Mouse (Mus musculus) common myeloid progenitor, adult 5-6 weeks (primary cell): Measurements from ENCODE around the gene Manba. TPM values are rescaled to one million over a fixed set of nuclear protein-coding genes. Genes with fewer than 3 reads are reported as not detected.

Source experiments
- ATAC-seq: replicated peaks from 2 replicates; pipeline ENCODE4 v1.8.0; 2016; ENCODE audit warnings: low read depth, mild to moderate bottlenecking, moderate TSS enrichment, inconsistent platforms; ENCODE audit not compliant: poor library complexity, severe bottlenecking
- total RNA-seq: library from RNA; stranded (forward); fragments of 200-1000, 187-1606 nt; gene quantifications from 2 replicates; pipeline ENCODE4 v1.2.3, GENCODE M21; 2017

Manba gene
- total RNA-seq, 1 experiment from 2014 or later: 31.2 TPM

DNA sequence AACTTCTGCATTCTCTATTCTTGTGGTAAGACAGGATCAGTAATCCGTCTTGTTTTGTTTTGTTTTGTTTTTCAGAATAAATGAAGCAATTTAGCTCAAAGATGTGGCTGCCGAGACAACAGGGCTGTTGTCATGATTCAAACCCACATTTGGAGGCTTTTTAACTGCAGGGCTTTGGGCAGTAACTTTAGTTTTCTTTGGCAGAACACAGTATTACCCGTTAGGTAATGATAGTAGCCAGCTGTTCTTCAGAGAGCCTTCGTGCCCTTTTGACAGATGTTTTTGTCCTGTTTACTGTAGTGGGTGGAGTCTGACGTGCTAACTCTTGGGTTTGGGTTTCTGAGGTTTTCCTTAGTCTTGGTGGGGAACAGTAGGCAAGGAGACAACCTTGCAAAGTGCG, 87.6 kb downstream of the Manba start:
- ATAC-seq: 0 out of 2 replicates have a peak, but pooled peaks have one; percentile 23

DNA sequence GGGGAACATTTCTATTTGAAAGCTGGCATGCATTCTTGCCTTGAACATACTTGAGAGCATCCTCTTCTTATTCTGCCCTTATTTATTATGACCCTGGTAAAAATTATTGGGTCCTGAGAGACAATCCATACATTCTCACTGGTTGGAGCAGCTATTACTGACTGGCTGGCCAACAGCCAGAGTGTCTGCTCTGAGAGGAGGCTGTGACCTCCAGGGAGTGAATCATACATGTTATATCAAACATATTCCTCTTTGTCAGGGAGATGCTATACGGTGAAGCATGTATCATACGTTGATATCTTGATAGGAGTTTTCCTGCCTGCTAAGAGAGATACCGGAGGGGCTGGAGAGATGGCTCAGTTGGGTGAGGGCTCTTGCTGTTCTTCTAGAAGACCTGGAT, 89.7 kb downstream of the Manba start:
- ATAC-seq: no peak

DNA sequence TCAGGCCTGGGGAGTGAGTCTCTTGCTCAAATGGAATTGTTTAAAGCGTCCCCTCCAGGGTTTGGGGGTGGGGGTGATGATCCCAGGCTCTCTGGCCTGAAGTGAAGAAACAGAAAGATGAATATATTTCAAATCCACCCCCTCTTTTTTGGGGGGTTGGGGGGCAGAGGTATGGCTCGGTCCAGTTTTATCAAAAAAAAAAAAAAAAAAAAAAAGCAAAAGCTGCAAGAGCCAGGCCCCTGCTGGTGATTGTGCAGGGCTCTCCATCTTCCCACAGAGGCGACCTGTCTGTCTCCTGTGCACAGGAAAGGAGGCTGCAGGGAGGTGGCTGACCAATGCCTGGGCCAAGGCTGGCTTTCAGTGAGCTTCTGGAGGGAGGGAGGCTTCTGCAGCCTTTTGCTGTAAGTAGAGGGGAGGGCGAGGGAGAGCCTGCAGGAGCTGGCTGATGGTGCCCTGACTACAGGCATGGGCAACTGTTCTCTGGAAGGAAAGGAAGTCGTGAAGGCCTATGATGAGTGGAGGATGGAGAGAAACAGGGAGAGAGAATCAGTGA, 93.3 kb downstream of the Manba start:
- no peak for ATAC-seq

DNA sequence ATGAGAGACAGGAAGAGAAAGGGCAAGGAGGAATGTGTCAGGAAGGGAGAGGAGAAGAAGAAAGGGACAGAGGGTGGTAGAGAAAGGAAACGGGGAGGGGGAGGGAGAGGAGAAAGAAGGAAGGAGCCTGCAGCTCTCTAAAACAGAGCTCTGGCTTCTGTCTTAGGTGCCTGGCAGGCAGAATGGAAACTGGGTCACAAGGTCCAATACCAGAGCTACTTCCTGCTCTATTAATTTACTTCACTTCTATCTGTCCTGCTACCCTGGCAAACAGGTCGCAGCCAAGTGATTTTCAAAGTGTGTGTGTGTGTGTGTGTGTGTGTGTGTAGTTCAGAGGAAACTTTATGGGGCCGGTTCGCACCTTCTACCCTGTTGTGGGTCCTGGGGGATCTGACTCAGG, 93.8 kb downstream of the Manba start:
- peak; percentile 17; the same call in 1 of the 2 replicates for ATAC-seq

DNA sequence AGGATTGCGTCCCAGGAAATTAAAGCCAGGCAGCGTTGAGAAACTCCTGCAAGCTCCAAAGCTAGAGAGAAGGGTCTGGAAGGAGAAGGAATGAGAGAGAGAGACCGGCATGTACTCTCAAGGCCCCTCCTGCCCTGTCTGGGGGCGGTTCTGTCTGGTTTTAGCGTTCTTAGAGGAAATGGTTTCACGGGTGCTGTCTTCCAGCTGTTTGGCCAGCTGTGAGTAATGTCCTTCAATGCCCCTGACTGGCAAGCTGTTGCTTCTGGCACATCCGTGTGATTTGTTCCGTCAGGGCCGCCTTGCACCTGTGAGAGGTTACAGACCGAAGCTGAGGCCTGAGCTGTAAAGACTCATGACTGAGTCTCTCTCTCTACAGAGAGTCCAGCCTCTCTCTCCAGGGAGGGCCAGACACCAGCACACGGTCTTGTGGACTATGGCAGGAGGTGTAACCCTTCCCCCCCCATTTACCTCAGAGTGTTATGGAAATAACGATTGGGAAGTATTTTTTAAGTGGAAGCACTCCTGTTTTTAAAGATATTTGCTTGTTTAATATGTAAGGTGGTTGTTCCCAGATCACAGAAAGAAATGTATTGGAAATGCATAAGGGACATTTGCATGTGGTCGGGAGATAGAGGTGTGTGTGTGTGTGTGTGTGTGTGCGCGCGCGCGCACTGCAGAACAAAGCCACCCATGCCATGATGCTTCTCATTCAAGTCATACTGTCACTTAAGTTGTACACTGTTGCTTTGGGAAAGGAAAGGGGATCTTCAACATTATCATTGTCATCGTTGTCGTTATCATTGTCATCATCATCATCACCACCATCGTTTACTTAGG, 95.2 kb downstream of the Manba start:
- ATAC-seq: no peak

DNA sequence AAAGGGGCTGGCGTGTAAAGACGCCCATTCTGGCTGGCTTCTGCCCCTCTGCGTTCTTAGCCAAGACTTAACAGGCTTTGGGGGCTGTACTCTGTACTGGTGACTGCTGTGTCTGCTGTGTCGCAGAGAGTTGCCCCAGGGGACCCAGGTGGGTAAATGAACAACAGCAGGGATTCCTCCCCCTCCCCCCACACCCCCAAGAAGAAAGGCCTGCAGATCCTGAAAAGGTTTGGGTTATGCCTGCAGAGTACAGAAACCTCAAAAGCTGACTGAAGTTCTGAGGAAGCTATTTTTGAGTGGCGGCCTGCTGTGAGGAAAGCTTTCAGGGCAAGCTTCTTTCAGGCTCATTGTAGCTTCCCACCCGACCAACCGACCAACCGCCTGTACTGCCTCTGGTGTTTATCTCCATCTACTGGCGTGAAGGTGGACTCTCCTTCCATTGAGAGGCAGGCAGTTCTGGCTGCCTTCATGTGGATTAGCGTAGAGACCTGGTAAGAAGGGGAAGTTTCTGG, 96.3 kb downstream of the Manba start:
- peak; percentile 81 for ATAC-seq

DNA sequence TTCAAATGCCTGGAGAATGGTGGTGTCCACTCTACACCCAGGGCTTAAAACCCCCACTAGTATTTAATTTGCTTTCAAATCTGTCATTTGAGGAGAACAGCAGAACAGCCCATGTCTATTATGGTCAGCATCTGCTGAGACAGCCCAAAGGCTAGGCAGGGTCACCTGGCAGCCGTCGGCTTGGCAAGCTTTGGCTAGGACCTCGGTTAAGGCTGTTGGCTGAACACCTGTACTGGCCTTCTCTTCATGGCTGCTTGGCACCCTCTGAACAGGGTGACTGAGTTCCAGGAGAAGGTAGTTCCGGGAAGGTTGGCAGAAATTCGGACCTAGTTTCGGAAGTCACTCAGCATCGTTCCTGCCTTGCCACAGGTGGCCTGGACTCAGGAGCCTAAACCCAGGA, 96.8 kb downstream of the Manba start:
- 0 out of 2 replicates have a peak, but pooled peaks have one; percentile 5 for ATAC-seq

DNA sequence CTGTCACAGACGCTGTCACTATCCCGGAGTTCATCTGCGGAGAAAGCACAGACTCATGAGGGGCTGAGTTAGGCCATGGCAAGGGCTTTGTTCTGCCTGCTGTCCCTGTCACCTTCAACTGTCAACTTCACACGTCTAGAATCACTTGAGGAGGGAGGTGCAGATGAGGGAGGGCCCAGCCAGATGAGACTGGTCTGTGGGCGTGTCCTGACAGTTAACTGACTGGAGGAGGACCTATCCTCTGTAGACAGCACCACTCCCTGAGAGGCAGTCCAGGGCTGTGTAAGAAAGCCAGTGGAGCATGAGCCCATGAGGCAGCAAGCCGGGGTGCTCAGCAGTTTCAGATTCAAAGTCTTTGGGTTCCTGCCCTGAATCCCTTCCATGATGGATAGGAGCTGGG, 100.1 kb downstream of the Manba start:
- ATAC-seq: peak; percentile 45; the same call in 1 of the 2 replicates

DNA sequence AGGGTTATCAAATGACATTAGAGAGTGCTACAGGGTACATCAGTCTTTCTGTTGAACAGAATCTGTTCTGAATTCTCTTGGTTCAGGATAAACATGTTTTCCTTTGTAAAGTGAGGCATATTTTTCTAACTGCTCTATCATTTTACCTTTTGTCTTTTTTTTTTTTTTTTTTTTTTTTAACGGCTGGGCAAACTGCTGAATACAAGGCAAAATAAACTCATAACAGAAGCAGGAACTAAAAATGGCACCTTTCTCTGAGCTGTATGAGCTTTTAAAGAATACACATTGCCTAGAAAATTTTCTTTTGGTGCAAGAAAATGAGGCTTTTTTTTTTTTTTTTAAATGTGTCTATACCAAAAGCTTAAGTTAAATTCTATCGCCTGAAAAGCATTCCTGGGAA, 100.6 kb downstream of the Manba start:
- ATAC-seq: no peak

DNA sequence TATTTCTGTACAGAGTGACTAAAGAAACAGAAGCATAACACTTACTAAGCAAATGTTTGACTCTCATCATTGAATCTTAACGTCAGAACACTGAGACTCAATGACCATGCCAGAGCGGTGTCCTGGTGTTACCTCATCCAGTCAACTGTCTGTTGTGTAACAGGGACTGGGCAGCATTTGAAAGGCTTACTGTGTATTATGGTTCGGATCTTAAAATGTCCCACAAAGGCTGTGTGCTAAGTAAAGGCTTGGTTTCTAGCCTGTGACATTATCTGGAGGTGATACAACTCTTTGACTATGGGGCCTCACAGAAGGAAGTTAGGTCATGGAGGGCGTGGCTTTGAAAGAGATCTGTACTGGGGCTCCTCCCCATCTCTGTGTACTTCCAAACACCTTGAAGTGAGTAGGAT, 101.1 kb downstream of the Manba start:
- no peak for ATAC-seq

DNA sequence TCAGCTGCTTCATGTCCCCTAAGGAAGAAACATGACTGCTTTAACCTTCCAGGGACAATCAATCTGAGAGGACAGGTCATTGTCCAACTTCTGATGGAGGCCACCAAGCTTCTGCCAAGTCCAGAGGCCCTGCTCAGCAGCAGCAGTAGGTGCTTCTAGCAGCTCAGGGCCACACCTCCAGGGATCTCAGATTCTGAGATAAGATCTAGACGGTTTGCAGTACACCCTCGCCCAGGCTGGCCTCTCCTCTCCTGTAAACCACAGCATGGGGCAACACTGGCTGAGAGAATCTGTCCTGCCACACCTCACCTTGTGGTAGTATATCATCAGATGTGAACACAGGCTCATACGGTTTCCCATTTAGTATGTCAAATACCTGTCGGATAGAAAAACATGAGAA, 105.1 kb downstream of the Manba start:
- no peak for ATAC-seq

DNA sequence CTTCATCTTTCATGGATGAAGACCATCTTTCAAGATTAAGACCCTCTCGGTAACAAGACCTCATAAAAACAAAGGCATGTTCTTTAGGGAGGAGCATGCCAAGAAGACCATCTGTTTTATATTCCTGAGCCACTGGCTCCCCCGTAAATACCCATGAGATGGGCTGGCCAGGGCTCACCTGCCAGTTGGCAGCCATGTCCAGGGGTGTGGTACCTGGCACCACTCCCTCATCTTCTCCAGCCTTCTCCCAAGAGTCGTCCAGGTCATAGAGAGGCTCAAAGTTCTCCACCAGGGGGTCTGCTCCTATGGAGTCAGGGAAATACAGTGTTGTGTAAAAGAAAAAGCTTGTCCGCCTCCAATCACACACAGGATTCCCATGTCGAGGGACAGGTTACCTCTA, 106.0 kb downstream of the Manba start:
- no peak for ATAC-seq

DNA sequence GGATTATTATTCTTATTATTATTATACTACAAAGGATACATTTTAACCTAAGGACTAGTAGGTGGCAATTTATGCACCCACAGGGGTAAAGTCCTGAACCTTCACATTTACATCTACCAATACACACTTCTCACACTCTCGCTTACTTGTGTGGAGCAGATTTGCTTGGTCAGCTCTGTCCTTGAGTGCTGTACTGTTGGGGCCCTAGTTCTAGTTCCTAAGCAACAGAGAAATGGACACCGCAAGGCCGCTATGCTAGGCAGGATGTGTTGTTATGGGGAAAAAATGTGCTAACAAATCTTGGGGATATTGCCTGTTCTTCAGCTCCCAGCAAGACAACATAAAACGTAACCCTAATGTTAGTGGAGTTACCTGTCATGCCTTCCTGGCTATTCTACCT, 106.6 kb downstream of the Manba start:
- no peak for ATAC-seq

DNA sequence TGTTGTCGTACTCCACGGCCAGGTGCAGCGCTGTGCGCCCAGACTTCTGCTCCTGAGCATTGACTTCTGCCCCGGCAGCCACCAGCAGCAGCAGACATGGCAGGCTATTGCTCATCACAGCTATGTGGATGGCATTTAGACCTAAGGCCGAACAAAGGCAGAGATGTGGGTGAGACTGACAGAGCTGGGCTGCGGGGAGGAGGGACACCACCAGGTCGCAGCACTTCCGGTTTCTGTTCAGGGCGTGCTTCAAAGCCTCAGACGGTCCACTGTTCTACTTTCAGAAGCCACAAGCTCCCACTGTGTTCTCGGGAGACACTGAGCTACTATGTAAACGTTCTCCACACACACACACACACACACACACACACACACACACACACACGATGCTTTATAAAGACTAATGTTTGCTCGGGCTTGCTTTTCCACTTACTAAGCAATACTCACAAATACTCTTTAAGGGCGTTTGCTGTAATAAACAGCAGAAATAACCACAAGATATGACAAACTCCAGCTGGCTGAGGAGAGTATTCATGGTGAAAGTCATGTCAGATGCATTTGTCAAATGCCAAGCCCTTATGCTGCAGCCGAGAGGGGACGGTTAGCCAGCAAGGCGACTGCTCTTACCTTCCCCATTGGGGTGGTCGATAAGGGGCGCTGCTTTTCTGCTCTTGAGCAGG, 109.0 kb downstream of the Manba start:
- ATAC-seq: peak; percentile 67

DNA sequence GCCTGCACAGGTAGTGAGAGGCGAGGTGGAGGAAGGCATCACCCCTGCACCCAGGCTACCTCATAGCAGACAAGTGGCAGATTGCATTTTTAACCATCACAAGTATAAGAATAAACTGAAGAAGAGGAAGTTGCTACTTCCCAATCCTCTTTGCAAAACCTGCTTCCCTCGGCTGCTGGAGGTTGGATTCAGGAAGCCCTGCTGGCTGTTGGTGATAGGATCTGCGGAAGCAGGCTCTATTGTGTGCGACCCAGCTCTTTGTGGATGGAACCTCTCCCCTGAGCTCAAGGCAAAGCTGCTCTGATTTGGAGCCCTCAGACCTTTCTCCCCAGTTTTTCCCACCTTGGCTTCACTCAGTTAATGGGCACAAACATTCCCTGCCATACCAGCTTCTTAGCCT, 111.6 kb downstream of the Manba start:
- ATAC-seq: peak; percentile 84

DNA sequence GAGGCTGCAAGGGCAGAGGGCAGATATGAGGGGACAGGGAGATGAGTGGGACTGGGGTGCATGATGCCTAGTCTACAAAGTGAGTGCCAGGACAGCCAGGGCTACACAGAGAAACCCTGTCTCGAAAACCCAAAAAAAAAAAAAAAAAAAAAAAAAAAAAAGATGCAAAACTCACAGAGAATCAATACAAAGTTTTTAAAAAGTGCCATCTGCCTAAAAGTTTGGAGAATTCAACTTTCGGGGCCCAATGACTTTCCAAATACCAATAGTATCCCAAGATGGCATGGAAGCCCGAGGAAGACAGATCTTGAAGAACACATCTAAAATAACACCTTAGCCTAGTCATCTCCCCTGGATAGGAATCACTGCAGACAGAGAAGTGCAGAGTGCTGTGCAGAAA, 112.9 kb downstream of the Manba start:
- ATAC-seq: no peak

DNA sequence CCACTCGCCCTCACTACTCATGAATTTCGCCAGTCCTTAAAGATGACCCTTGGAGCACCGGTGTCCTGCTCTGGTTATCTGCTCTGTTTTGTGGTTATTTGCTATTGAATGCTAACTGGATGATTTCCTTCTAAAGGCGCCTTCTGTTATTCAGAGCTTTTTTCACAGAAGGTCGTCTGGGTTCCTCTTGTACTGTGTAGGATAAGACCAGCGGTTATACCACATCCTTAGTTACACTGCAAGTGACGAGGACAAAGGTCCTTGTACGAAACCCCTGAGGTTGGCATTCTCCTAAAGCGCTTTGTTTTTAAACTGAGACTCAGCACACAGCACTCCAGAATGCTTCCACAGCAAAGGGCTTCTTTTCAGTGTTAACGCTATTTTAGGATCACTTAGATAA, 117.3 kb downstream of the Manba start:
- ATAC-seq: peak; percentile 67

DNA sequence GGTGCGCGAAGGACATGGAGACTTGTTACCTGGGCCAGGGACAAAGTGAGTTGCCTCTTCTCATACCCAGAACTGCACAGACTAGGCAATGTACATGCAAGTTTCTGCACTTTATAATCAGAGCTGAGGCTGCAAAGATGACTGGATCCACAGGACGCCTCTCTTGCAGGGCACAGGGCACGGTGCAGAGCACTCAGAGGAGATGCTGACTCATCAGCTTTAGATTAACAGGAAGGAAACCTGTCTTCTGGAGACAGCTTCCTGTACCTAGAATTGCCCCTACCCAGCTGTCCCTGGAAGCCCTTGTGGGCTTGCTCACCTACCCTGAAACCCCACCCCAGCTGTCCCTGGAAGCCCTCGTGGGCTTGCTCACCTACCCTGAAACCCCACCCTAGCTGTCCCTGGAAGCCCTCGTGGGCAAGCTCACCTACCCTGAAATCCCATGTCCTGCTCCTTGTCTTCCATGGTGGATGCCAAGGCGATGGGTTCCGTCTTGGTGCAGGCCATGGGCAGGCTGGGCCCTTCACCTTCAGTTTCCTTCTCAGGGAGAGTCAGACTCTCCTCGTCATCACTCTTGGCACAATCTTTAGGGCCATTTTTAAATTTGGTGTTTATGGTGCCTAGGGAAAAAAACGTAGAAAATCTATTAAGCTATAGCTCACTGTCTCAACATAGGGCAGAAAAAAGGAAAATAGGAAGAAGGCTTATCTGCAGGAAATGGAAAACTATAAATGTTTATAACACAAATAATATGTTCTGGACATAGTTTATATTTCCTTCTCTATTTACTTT, 119.4 kb downstream of the Manba start:
- ATAC-seq: peak; percentile 23

DNA sequence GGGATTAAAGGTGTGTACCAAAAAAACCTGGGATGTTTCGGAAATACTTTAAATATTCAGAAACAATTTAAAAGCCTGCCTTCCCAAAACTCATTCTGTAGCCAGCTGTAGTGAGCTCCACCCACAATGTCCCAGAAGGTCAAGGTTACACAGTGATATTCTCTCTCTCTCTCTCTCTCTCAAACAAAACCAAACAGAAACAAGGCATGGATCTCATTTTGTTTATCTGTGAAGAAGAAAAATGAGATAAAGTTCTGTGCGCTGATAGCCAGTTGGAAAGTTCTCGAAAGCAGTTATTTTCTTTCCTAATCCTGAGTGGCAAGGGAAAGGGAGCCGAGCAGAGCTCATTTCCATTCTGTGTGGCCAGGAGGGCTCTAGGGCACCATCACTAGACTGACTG, 120.1 kb downstream of the Manba start:
- no peak for ATAC-seq

DNA sequence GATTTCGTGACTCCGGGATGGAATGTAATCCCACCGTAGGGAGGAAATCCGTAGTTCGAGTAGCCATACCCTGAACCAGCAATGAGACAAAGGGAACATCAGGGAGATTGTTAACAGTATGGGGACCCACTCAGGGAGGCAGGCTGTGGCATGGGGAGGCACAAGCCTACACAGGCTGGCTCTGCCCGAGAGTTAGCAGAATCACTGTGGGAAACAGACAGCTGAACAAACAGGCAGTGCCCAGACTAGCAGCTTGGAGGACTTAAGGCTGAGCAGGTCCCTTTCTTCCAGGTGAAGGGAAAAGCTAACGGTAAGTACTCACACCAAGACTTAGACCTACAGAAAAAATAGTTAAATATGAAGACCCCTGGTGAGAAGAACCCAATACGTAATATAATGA, 121.2 kb downstream of the Manba start:
- no peak for ATAC-seq
